Mouse (Mus musculus): Measurements from ENCODE around the gene AC161166.1. TPM values are rescaled to one million over a fixed set of nuclear protein-coding genes. Genes with fewer than 3 reads are reported as not detected.

AC161166.1 gene
- polyA plus RNA-seq (2012; ENCODE audit: insufficient read depth, insufficient read length, missing spikeins), result not detected in 2 replicates

DNA sequence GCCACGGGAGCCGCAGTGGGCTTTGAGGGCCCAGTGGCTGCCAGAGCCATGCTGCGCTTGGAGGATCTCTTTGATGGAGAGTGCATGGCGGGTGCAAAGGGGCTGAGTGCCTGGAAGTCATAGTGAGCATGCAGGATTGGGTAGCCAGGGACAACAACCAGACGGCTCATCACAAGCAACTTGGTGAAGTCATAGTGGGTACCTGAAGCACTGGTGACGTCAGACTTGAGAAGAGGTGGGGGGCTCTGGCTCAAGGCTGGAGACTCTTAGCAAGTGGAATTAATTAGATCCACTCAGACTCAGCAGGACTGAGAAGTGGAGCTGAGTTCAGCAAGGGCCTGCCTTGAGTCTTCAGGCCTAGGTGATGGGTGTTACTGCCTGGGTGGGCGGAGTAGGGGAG is at the start of gene AC161166.1:
AC161166.1 (minus strand) TSS at position 101 of the 400 bp plus-strand sequence.
- Histone ChIP-seq H3K4me1 (ENCODE audit: control insufficient read depth, insufficient read depth, low read length) (peaks cover 15% of the 10 kb centered on the region), H3K27ac (ENCODE audit: insufficient read depth, low read depth, low read length) (no peak within 1 kb of the TSS), H3K4me3 (ENCODE audit: insufficient read depth, low read length) (no peak within 1 kb of the TSS)
- TF ChIP-seq POLR2A (IDR thresholded peaks at IDR 0.05; ENCODE audit: borderline replicate concordance, low read depth, low read length) (no peak), CTCF (IDR thresholded peaks at IDR 0.05; ENCODE audit: low read depth, low read length) (no peak)

DNA sequence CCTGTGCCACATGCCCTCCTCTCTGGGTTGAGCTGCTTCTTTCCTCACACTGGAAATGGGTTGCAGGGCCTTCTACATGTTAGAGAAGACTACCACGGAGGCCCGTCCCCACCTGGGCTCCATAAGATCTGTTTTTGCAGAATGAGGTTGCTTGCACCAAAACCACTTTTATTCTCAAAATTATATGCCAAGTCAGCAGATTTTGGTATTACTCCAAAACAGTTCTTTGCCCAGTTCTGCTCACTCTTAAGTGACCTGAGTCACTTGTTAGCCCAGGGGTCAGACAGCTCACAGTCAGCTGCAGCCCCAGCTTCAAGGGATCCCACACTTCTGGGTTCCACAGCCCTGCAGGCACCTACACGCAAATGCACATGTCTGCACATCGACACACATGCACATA is 49.2 kb upstream of the AC161166.1 start:
- TF ChIP-seq POLR2A (IDR thresholded peaks at IDR 0.05; ENCODE audit: borderline replicate concordance, low read depth, low read length), result no peak
- Histone ChIP-seq H3K4me3 (ENCODE audit: insufficient read depth, low read length) (no peak overlapping the region), H3K4me1 (ENCODE audit: control insufficient read depth, insufficient read depth, low read length) (no peaks in the 10 kb centered on the region), H3K27ac (ENCODE audit: insufficient read depth, low read depth, low read length) (no peak overlapping the region)

DNA sequence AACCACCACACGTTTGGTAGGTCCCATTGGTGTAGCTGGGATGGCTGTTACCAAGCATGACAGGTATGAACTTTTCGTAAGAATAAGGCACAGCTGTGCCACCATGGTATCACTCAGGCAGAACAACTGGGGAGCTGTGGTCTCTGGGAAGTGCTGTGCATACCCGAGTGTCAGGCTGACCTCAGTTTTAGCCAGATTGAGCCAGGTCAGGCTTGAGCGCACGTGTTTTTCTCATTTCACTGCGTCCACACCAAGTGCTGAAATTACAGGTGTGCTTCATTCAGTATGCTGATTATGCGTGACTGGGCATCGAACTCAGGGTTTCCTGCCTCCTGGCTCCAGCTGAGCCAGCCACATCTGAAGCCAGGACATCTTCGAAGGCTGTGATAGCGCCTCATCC is 43.5 kb upstream of the AC161166.1 start:
- Histone ChIP-seq H3K4me1 (ENCODE audit: control insufficient read depth, insufficient read depth, low read length) (peaks cover 17% of the 10 kb centered on the region), H3K4me3 (ENCODE audit: insufficient read depth, low read length) (no peak overlapping the region), H3K27ac (ENCODE audit: insufficient read depth, low read depth, low read length) (no peak overlapping the region)
- TF ChIP-seq CTCF (IDR thresholded peaks at IDR 0.05; ENCODE audit: low read depth, low read length) (no peak), POLR2A (IDR thresholded peaks at IDR 0.05; ENCODE audit: borderline replicate concordance, low read depth, low read length) (no peak)

DNA sequence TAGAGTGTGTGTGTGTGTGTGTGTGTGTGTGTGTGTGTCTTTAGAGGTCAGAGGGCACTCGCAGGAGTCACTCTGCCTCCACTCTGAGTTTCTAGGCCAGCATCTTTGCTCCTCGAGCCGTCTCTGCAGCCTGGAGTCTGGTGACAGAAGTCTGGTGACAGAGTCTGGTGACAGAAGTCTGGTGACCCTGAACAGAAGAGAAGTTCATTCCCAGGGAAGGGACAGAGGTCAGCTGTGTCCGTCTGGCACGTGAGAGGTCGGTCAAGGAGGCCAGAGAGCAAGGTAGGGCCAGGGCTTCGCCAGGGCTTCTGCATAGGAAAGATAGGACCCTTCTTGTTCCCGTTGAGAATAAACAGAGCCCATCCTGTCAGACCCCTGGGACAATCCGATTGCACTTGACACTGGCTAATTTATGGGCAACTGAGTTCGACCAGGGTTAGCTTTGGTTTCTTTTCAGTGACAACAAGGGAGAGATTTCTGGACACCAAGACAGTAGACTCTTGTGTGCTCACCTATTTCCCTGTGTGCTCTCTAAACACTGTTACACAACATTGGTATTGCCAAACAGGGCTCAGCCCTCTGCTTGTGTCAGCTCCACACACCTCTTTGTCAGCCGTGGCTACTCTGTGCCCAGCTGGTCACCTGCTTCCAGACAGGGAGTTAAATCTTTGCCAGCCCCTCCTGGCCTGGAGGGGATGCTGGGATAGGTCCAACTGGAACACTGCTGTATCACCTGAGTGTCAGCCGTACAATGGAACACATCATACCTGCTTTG is 39.9 kb upstream of the AC161166.1 start:
- TF ChIP-seq CTCF (IDR thresholded peaks at IDR 0.05; ENCODE audit: low read depth, low read length) (no peak), POLR2A (IDR thresholded peaks at IDR 0.05; ENCODE audit: borderline replicate concordance, low read depth, low read length) (no peak)
- peak overlapping the region; percentile 50 for H3K27ac ChIP-seq (ENCODE audit: insufficient read depth, low read depth, low read length)
- no peak overlapping the region for H3K4me3 ChIP-seq (ENCODE audit: insufficient read depth, low read length)
- peaks cover 22% of the 10 kb centered on the region for H3K4me1 ChIP-seq (ENCODE audit: control insufficient read depth, insufficient read depth, low read length)

DNA sequence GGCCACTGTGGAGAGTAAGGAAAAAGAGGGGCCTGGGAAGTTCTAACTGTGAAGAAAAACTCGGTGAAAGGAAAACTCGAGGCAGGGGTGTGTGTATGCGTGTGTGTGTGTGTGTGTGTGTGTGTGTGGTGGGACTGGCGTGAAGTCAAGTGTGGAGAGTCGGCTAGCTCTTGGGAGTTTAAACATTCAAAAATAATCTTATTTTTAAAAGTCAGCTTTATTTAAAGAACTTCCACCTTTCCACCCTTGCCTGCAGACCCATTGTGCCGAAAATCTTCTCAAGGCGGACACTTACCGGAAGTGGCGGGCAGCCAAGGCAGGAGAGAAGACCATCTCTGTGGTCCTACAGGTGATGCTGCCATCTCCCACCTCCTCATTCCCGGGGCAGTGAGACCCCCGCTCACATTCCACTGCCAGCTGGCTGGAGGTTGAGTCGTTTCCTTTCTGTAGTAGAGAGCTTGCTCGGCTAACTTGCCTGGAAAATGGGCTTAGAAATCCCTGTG is 35.3 kb upstream of the AC161166.1 start:
- Histone ChIP-seq H3K4me1 (ENCODE audit: control insufficient read depth, insufficient read depth, low read length) (peaks cover 29% of the 10 kb centered on the region), H3K27ac (ENCODE audit: insufficient read depth, low read depth, low read length) (no peak overlapping the region), H3K4me3 (ENCODE audit: insufficient read depth, low read length) (peak overlapping the region; percentile 94)
- TF ChIP-seq POLR2A (IDR thresholded peaks at IDR 0.05; ENCODE audit: borderline replicate concordance, low read depth, low read length) (no peak), CTCF (IDR thresholded peaks at IDR 0.05; ENCODE audit: low read depth, low read length) (no peak)

DNA sequence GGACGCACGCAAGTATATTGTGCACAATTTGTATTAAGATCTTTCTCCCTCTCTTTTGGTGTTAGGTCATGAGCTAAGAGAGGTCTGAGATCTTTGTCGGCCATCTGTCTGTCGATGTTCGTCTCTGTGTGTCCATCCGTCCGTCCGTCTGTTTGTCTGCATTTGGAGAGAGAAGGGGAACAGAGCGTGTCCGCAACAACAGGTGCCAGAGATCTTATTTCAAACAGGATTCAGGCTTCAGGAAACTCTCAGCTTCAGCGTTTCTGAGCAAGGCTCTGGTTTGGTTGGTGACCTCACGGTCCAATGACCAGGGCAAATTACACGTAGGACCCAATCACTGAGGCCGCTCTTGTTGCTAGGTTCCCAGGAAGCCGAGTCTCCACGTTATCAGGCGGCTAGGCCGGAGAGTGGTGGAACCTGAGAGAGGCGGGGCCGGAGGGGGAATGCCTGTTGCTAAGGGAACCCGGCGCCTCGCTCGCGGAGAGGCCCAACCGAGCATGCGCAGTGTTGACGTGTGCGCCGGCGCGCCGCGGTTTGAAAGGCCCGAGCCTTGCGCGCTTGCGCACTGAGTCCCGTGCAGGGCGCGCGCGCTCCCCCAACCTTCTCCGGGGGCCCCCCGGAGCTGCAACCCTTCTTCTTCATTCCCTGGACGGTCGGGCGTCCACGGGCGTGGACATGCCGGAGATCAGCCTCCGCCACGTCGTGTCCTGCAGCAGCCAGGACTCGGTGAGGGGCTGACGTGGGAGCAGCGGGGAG is 34.6 kb upstream of the AC161166.1 start:
- Histone ChIP-seq H3K4me3 (ENCODE audit: insufficient read depth, low read length) (peak overlapping the region; percentile 94), H3K27ac (ENCODE audit: insufficient read depth, low read depth, low read length) (peak overlapping the region; percentile 64), H3K4me1 (ENCODE audit: control insufficient read depth, insufficient read depth, low read length) (peaks cover 21% of the 10 kb centered on the region)
- no peak for TF ChIP-seq CTCF (IDR thresholded peaks at IDR 0.05; ENCODE audit: low read depth, low read length)
- TF ChIP-seq POLR2A (IDR thresholded peaks at IDR 0.05; ENCODE audit: borderline replicate concordance, low read depth, low read length), result no peak

DNA sequence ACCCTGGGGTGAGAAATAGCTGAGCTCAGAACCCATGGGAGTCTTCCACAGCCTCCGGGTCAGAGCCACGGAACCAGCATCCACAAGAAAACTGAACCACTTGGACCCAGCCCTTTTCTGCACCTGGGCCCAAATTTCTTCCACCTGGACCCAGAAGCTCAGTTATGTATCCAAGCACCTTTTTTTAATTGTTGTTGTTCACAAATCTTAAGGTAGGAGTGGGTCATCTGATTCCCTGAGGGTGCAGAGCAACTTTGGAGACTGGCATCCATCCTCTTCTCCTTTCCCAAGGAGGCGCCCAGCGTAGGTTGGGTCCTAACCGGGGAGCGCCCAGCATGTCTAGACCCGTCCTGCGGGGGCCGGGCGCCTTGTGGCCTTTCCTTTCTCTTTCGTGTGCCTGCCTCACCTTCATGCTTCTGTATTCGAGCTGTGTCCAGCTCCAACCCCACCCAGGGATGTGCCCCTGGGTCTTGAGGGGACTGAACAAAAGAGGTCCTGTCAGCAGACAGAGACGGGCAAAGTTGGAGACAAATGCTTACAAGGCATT is 33.9 kb upstream of the AC161166.1 start, which contains the start of the genes Pinlyp and Xrcc1:
Pinlyp (minus strand) TSS at position 51 of the 547 bp plus-strand sequence.
Xrcc1 (plus strand) TSS at position 222 of the 547 bp plus-strand sequence.
- Histone ChIP-seq H3K27ac (ENCODE audit: insufficient read depth, low read depth, low read length) (peak within 1 kb of the TSS; percentile 64), H3K4me3 (ENCODE audit: insufficient read depth, low read length) (peak within 1 kb of the TSS; percentile 94), H3K4me1 (ENCODE audit: control insufficient read depth, insufficient read depth, low read length) (peaks cover 15% of the 10 kb centered on the region)
- no peak for TF ChIP-seq CTCF (IDR thresholded peaks at IDR 0.05; ENCODE audit: low read depth, low read length)
- TF ChIP-seq POLR2A (IDR thresholded peaks at IDR 0.05; ENCODE audit: borderline replicate concordance, low read depth, low read length), result no peak

DNA sequence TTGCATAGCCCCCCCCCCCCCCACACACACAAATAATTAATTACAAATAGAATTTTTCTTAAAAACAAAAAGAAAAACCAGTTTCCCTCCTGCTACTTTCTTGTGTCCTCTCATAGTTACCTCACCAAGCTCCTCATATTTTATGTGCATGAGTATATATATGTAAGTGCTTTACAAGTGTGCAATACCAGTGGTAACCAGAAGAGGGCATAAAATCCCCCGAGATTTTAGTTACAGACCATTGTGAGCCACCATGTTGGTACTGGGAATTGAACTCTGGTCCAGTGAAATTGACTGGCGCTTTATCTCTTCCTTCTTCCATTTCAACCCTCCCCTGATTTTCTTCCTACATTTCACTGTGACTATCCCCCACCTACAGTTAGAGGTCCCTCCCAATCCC is 32.3 kb upstream of the AC161166.1 start:
- no peak overlapping the region for H3K27ac ChIP-seq (ENCODE audit: insufficient read depth, low read depth, low read length)
- TF ChIP-seq CTCF (IDR thresholded peaks at IDR 0.05; ENCODE audit: low read depth, low read length) (no peak), POLR2A (IDR thresholded peaks at IDR 0.05; ENCODE audit: borderline replicate concordance, low read depth, low read length) (no peak)
- peaks cover 13% of the 10 kb centered on the region for H3K4me1 ChIP-seq (ENCODE audit: control insufficient read depth, insufficient read depth, low read length)
- H3K4me3 ChIP-seq (ENCODE audit: insufficient read depth, low read length), result no peak overlapping the region

DNA sequence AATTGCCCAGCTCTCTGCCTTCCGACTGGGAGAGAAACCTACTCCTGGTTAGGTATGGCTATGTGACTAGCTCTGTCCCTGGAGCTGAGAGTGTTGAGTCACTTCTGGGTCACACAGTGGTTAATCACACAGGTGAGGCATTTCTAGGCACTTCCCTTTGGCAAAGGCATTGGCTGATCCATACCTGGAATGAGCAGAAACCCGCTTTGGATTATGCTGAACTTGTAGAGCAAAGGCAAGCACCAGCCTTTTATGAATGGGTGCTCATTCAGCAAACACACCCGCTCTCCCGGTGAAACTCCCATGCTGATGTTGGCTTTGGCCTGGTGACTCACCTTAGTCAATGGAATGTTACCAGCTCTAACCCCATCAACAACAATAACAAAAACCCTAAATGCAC is 27.4 kb upstream of the AC161166.1 start:
- TF ChIP-seq CTCF (IDR thresholded peaks at IDR 0.05; ENCODE audit: low read depth, low read length) (no peak), POLR2A (IDR thresholded peaks at IDR 0.05; ENCODE audit: borderline replicate concordance, low read depth, low read length) (no peak)
- no peak overlapping the region for H3K4me3 ChIP-seq (ENCODE audit: insufficient read depth, low read length)
- no peak overlapping the region for H3K27ac ChIP-seq (ENCODE audit: insufficient read depth, low read depth, low read length)
- peaks cover 5% of the 10 kb centered on the region for H3K4me1 ChIP-seq (ENCODE audit: control insufficient read depth, insufficient read depth, low read length)

Measured in bone marrow macrophage, adult 2 months (primary cell).